Mouse (Mus musculus) liver, adult 2 months (tissue): ENCODE data around the gene Rnaset2b. TPM values are rescaled to one million over a fixed set of nuclear protein-coding genes. Genes with fewer than 3 reads are reported as not detected.
A peak's percentile ranks its signal among the peaks of the same experiment; 100 is the strongest.
"Not testable (repeated sequence)": the region's sequence is repeated elsewhere in the genome, so short reads cannot be mapped to it uniquely, and the experiment has no call there.

Source experiments
- DNase-seq: peaks from one replicate; pipeline ENCODE4 v3.0.0-alpha.2; 2011; ENCODE audit warnings: low read depth, low spot score; ENCODE audit errors: extremely low read depth
- H3K27ac ChIP-seq: fragments of 200-500 bp; replicated peaks from 2 replicates; pipeline ENCODE4 v1.5.1; 2012; ENCODE audit warnings: low read depth, mild to moderate bottlenecking, control low read depth, inconsistent platforms, low read length; ENCODE audit not compliant: insufficient read depth
- H3K27me3 ChIP-seq: fragments of 200-500 bp; 2 replicates; pipeline ENCODE4 v1.6.1; 2012; ENCODE audit warnings: mild to moderate bottlenecking, moderate library complexity, low read length, inconsistent platforms; ENCODE audit not compliant: control insufficient read depth, insufficient read depth
- H3K36me3 ChIP-seq: fragments of 200-500 bp; 2 replicates; pipeline ENCODE4 v1.6.1; 2012; ENCODE audit warnings: low read length, inconsistent platforms; ENCODE audit not compliant: control insufficient read depth, insufficient read depth
- H3K4me1 ChIP-seq: fragments of 200-500 bp; 2 replicates; pipeline ENCODE4 v1.6.1; 2011; ENCODE audit warnings: low read length; ENCODE audit not compliant: control insufficient read depth, insufficient read depth
- H3K4me3 ChIP-seq: fragments of 200-500 bp; 2 replicates; pipeline ENCODE4 v1.5.1; 2011; ENCODE audit warnings: low read depth, mild to moderate bottlenecking, control low read depth, low read length, moderate library complexity; ENCODE audit not compliant: insufficient read depth
- H3K79me2 ChIP-seq: fragments of 200-500 bp; 2 replicates; pipeline ENCODE4 v1.6.1; 2012; ENCODE audit warnings: inconsistent platforms, mild to moderate bottlenecking, low read length, moderate library complexity; ENCODE audit not compliant: control insufficient read depth, insufficient read depth
- H3K9ac ChIP-seq: fragments of 200-500 bp; 2 replicates; pipeline ENCODE4 v1.6.1; 2012; ENCODE audit warnings: low read depth, mild to moderate bottlenecking, control low read depth, inconsistent platforms, low read length
- POLR2A ChIP-seq: fragments of 200-500 bp; IDR thresholded peaks from 2 replicates; pipeline ENCODE4 v1.6.1; 2011; ENCODE audit warnings: low read length, control low read depth; ENCODE audit not compliant: insufficient read depth; ENCODE audit errors: extremely low read depth
- WGBS: fragments of 180-500 bp; shearing (Covaris S2); methylation state at CpG from one replicate; pipeline ENCODE4 v1.1.7; 2018; 5-methylcytosine and 5-hydroxymethylcytosine counted together
- polyA plus RNA-seq: library from polyadenylated mRNA; depleted of rRNA; stranded (reverse); fragments of >200 nt; gene quantifications from 2 replicates; pipeline ENCODE4 v1.2.3, GENCODE M21; 2012
- total RNA-seq: library from RNA; depleted of rRNA; stranded (reverse); fragments of >200 nt; gene quantifications from 2 replicates; pipeline ENCODE4 v1.2.3, GENCODE M21; 2014

Rnaset2b gene
- total and polyA plus RNA-seq, 2 experiments, result 123 to 194 TPM

DNA sequence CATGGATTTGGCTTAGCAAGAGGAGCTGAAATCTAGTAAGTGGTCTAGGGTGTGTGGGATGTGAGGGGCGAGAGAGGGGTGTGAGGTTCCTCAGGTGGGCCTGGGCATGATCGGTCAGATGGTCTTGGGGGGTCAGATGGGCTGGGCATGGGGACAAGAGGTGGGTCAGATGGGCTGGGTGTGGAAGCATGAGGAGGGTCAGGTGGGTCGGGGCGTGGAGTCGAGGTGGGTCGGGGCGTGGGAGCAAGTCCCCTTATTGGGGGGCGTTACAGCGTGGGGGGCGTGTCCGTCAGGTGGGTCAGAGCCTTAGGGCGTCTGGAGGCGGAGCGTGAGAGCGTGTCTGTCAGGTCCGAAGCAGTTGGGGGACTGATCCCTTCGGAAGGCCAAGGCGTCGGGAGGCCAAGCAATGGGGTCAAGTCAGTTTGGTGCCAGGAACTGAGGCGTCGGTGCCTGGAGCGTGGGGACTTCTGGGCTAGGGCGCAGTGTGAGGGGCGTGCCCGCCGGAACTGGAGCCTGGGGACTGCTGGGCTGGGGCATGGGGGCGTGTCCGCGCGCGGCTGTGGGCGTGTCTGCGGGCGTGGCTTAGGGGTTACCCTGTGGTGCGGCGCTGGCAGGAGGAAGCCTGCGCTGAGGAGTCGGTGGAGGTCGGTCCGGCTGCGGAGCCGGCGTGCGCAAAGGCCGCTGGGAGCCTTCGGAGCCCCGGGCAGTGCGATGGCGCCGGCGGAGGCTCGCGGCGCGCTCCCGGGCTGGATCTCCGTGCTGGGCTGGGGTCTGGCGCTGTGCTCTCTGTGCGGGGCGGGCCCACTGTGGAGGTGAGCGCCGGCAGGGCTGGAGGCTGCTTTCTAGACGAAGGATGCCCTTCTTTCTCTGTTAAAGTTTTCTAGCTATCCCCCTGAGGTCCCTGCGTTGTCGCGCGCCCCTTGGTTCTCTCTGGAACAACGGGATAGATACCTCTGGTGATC is 8.1 kb downstream of the Rnaset2b start, which contains the start of gene Gm49721:
Gene Gm49721 (plus strand): TSS at position 618 of the 962 bp plus-strand sequence.
- not testable (repeated sequence) for H3K36me3 ChIP-seq, DNase-seq, H3K79me2 ChIP-seq, H3K4me1 ChIP-seq, H3K27me3 ChIP-seq
- WGBS, result 2% methylated on average over 54 of the region's 68 CpGs
- Histone ChIP-seq H3K9ac (peak within 1 kb of the TSS; percentile 92), H3K4me3 (peak within 1 kb of the TSS; percentile 82), H3K27ac (peak within 1 kb of the TSS; percentile 80)
- 0 out of 2 replicates have a peak, but pooled peaks have one; percentile 41 for TF ChIP-seq POLR2A

GRCm38 (mm10) chr17:6979380-6979779 is 8.9 kb downstream of the Rnaset2b start:
- not testable (repeated sequence) for H3K36me3 ChIP-seq, H3K27me3 ChIP-seq, H3K27ac ChIP-seq, H3K4me1 ChIP-seq, H3K79me2 ChIP-seq
- peak; percentile 56 for DNase-seq
- WGBS, result 9% methylated on average over 5 of the region's 5 CpGs
- H3K9ac ChIP-seq, result peak overlapping the region; percentile 28; the same call in 1 of the 2 replicates
- H3K4me3 ChIP-seq, result peak overlapping the region; percentile 82

DNA sequence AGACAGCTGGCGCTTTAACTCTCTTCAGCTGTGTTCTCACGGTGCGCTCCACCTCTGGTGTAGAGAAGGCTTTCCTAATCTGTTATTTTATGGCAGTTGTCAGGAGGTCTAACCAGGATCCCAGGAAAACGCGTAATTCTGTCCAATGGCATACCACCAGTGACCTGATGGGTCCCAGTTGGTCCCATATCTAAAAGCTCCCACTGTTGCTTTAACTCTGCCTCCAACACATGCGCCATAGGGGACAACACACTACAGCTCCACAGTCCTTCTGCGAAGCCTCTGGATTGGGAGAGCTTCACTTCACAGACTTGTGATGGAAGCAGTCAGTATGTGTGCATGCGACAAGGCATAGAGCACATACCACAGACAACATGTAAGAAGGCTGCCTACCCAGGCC is 9.7 kb downstream of the Rnaset2b start:
- not testable (repeated sequence) for H3K4me1 ChIP-seq, H3K4me3 ChIP-seq, H3K36me3 ChIP-seq, H3K9ac ChIP-seq, H3K27me3 ChIP-seq, H3K79me2 ChIP-seq, DNase-seq, H3K27ac ChIP-seq
- WGBS, result 94% methylated on average over 5 of the region's 8 CpGs

GRCm38 (mm10) chr17:6986118-6986517 is 15.7 kb downstream of the Rnaset2b start:
- not testable (repeated sequence) for H3K27me3 ChIP-seq, H3K79me2 ChIP-seq, H3K36me3 ChIP-seq, H3K27ac ChIP-seq, H3K4me1 ChIP-seq, H3K4me3 ChIP-seq, DNase-seq, H3K9ac ChIP-seq
- WGBS, result 72% methylated on average over 1 of the region's 1 CpGs

DNA sequence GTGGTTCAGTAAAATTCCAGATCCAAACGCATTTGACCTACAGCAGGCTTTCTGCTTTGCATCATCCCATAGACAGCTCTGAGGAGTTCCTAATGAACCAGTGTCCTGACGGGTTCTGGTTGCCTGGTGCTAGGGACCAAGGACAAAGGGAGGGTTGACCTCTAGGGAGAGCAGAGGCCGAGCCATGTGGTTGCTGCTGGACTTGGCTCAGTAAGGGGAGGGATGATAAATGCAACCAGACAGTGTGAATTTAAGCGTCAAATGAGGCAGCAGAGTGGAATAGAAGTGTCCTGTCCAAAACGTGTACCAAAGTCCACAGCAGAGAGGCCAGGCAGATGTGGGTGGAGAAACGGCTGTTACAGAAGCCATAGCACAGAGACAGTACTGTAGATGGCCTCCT is 25.1 kb downstream of the Rnaset2b start:
- WGBS, result no CpG with 5 or more reads among the region's 6 CpGs
- not testable (repeated sequence) for DNase-seq, H3K9ac ChIP-seq, H3K27me3 ChIP-seq, H3K4me3 ChIP-seq, H3K36me3 ChIP-seq, H3K79me2 ChIP-seq, H3K4me1 ChIP-seq, H3K27ac ChIP-seq

GRCm38 (mm10) chr17:6996826-6997225 is 26.4 kb downstream of the Rnaset2b start:
- H3K27ac ChIP-seq, H3K4me1 ChIP-seq, H3K4me3 ChIP-seq, H3K27me3 ChIP-seq, H3K36me3 ChIP-seq, H3K9ac ChIP-seq, DNase-seq, H3K79me2 ChIP-seq: not testable (repeated sequence)
- 73% methylated on average over 8 of the region's 8 CpGs for WGBS

GRCm38 (mm10) chr17:6997778-6998490 is 27.5 kb downstream of the Rnaset2b start:
- not testable (repeated sequence) for DNase-seq, H3K9ac ChIP-seq
- 82% methylated on average over 1 of the region's 7 CpGs for WGBS

DNA sequence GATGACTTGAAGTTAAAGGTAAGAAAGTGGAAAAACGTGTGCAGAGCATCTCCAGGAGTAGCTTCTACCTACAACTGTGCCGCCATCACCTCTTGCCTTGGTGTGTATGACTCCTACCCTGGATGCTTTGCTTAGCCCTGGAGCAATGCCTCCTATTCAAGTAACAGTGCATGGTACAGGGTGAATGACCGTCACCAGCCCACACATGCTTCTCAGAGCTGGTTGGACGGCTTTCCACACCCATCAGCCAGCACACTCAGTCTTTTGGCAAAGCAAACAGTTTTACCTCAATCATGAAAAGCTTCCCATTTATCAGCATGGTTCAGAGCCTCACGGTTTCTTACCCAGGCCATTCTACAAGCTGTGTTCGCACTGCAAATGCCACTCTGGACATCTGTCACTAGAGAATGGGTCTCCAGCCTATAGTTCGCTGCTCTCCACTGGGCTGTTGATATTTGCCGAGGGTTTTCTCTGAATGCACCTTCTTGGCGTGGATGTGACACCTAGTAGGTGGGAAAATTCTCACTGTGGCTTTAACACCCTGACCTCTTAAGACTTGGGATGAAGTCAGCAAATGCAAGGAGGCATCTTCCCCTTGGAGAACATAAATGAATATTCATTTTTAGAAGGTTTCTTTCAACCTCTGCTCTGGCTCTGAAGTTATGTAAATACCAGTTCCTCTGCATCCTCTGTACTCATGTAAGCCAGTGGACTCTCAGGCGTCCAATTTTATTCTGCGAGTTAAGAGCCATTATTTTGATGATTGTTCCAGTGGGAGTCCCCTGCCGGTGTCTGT is 31.6 kb downstream of the Rnaset2b start:
- H3K36me3 ChIP-seq, H3K4me1 ChIP-seq, H3K27me3 ChIP-seq, H3K4me3 ChIP-seq, H3K27ac ChIP-seq, H3K79me2 ChIP-seq, H3K9ac ChIP-seq, DNase-seq: not testable (repeated sequence)
- WGBS, result 83% methylated on average over 9 of the region's 12 CpGs

More at GRCm38 (mm10) chr17:6997778-6998490, 27.5 kb downstream of the Rnaset2b start:
- not testable (repeated sequence) for H3K27ac ChIP-seq, H3K4me3 ChIP-seq, H3K4me1 ChIP-seq, H3K79me2 ChIP-seq, H3K27me3 ChIP-seq, H3K36me3 ChIP-seq
